Mouse (Mus musculus) c-Kit-positive CD71-negative TER-119-negative erythroid progenitor cells, embryonic 14.5 days (primary cell): Measurements from ENCODE around the gene Ercc6l.
"Not testable (repeated sequence)": the region's sequence is repeated elsewhere in the genome, so short reads cannot be mapped to it uniquely, and the experiment has no call there.

Source experiments
- DNase-seq: peaks from one replicate; pipeline ENCODE4 v3.0.0-alpha.2; 2013; ENCODE audit warnings: low read depth

Ercc6l gene

GRCm38 (mm10) chrX:102109349-102109748, 47.5 kb downstream of the Ercc6l start:
- not testable (repeated sequence) for DNase-seq

GRCm38 (mm10) chrX:102103830-102104229, 53.1 kb downstream of the Ercc6l start:
- DNase-seq = not testable (repeated sequence)

GRCm38 (mm10) chrX:102101886-102102285, 55.0 kb downstream of the Ercc6l start:
- DNase-seq = no peak

DNA sequence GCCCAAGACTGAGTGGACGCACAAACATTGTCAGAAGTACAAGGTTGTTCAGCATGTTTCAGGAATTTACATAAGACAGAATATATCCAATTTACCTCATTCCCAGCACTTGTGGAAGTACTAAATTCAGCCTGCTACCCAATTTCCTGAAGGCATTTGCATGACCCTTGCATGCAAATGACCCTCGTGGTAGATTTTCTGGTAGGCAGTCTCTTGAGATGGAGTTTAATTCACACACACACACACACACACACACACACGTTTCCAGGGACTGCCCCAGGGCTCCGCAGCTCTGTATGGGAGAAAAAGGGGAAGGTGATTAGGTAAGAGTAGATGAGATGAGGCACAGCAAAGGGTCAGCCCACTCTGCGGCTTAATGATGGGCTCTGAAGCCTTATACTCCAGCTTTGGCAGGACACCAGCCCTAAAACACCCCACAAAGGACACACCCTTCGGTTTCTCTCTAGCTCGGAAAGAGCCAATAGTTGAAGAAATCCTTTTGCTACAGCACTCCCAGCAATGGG, 62.4 kb downstream of the Ercc6l start:
- DNase-seq = no peak
